Mouse (Mus musculus): Measurements from ENCODE around the gene Scyl2. TPM values are rescaled to one million over a fixed set of nuclear protein-coding genes. Genes with fewer than 3 reads are reported as not detected.
"Not testable (repeated sequence)": the region's sequence is repeated elsewhere in the genome, so short reads cannot be mapped to it uniquely, and the experiment has no call there.

Scyl2 gene
- polyA plus RNA-seq, 1 experiment from 2014 or later: 20.4 TPM

- DNase-seq (ENCODE audit: low spot score) (peak; percentile 43), ATAC-seq (ENCODE audit: insufficient number of reproducible peaks, low FRiP score, low TSS enrichment, low read depth) (peak; percentile 81; the same call in 1 of the 2 replicates)
- Histone ChIP-seq H3K4me1 (ENCODE audit: control insufficient read depth, insufficient read depth, low read length) (no peaks in the 10 kb centered on the region), H3K9me3 (ENCODE audit: control insufficient read depth, low read length) (no peaks in the 10 kb centered on the region), H3K9ac (ENCODE audit: low read length) (no peak overlapping the region), H3K27me3 (ENCODE audit: control insufficient read depth, insufficient read depth, low read length) (no peaks in the 10 kb centered on the region), H3K4me2 (ENCODE audit: low read depth, severe bottlenecking) (no peak overlapping the region), H3K27ac (replicated peaks; ENCODE audit: low read depth, low read length) (no peak overlapping the region), H3K4me3 (ENCODE audit: low read depth, low read length) (no peak overlapping the region), H3K36me3 (ENCODE audit: control insufficient read depth, insufficient read depth, low read length) (peaks cover 6% of the 10 kb centered on the region)
- 31% methylated on average over 10 of the region's 10 CpGs for WGBS
Observed at GRCm38 (mm10) chr10:89708720-89709119, 22.6 kb upstream of the Scyl2 start.

GRCm38 (mm10) chr10:89707397-89707796 is 21.3 kb upstream of the Scyl2 start:
- Histone ChIP-seq H3K27me3 (ENCODE audit: control insufficient read depth, insufficient read depth, low read length) (no peaks in the 10 kb centered on the region), H3K4me2 (ENCODE audit: low read depth, severe bottlenecking) (no peak overlapping the region), H3K36me3 (ENCODE audit: control insufficient read depth, insufficient read depth, low read length) (peaks cover 6% of the 10 kb centered on the region), H3K9me3 (ENCODE audit: control insufficient read depth, low read length) (no peaks in the 10 kb centered on the region), H3K4me3 (ENCODE audit: low read depth, low read length) (no peak overlapping the region), H3K27ac (replicated peaks; ENCODE audit: low read depth, low read length) (no peak overlapping the region), H3K9ac (ENCODE audit: low read length) (no peak overlapping the region), H3K4me1 (ENCODE audit: control insufficient read depth, insufficient read depth, low read length) (no peaks in the 10 kb centered on the region)
- WGBS: 84% methylated on average over 3 of the region's 3 CpGs
- no peak for ATAC-seq (ENCODE audit: insufficient number of reproducible peaks, low FRiP score, low TSS enrichment, low read depth)
- no peak for DNase-seq (ENCODE audit: low spot score)

- DNase-seq (ENCODE audit: low spot score): no peak
- H3K36me3 ChIP-seq (ENCODE audit: control insufficient read depth, insufficient read depth, low read length): no peaks in the 10 kb centered on the region
- H3K4me2 ChIP-seq (ENCODE audit: low read depth, severe bottlenecking): no peak overlapping the region
- 58% methylated on average over 5 of the region's 5 CpGs for WGBS
- no peak overlapping the region for H3K27ac ChIP-seq (replicated peaks; ENCODE audit: low read depth, low read length)
- ATAC-seq (ENCODE audit: insufficient number of reproducible peaks, low FRiP score, low TSS enrichment, low read depth): no peak
- no peak overlapping the region for H3K9ac ChIP-seq (ENCODE audit: low read length)
- no peaks in the 10 kb centered on the region for H3K27me3 ChIP-seq (ENCODE audit: control insufficient read depth, insufficient read depth, low read length)
- H3K4me1 ChIP-seq (ENCODE audit: control insufficient read depth, insufficient read depth, low read length): no peaks in the 10 kb centered on the region
- H3K9me3 ChIP-seq (ENCODE audit: control insufficient read depth, low read length): no peaks in the 10 kb centered on the region
- no peak overlapping the region for H3K4me3 ChIP-seq (ENCODE audit: low read depth, low read length)
Observed at GRCm38 (mm10) chr10:89703042-89703441, 17.0 kb upstream of the Scyl2 start.

- H3K4me3 ChIP-seq (ENCODE audit: low read depth, low read length): no peak overlapping the region
- H3K4me1 ChIP-seq (ENCODE audit: control insufficient read depth, insufficient read depth, low read length): no peaks in the 10 kb centered on the region
- no peak overlapping the region for H3K27ac ChIP-seq (replicated peaks; ENCODE audit: low read depth, low read length)
- H3K4me2 ChIP-seq (ENCODE audit: low read depth, severe bottlenecking): no peak overlapping the region
- no peaks in the 10 kb centered on the region for H3K36me3 ChIP-seq (ENCODE audit: control insufficient read depth, insufficient read depth, low read length)
- no peaks in the 10 kb centered on the region for H3K9me3 ChIP-seq (ENCODE audit: control insufficient read depth, low read length)
- 91% methylated on average over 3 of the region's 3 CpGs for WGBS
- no peak for DNase-seq (ENCODE audit: low spot score)
- H3K27me3 ChIP-seq (ENCODE audit: control insufficient read depth, insufficient read depth, low read length): no peaks in the 10 kb centered on the region
- no peak overlapping the region for H3K9ac ChIP-seq (ENCODE audit: low read length)
- ATAC-seq (ENCODE audit: insufficient number of reproducible peaks, low FRiP score, low TSS enrichment, low read depth): no peak
Observed at GRCm38 (mm10) chr10:89697956-89698355, 11.9 kb upstream of the Scyl2 start.

GRCm38 (mm10) chr10:89696270-89696669 is 10.2 kb upstream of the Scyl2 start:
- 79% methylated on average over 2 of the region's 2 CpGs for WGBS
- not testable (repeated sequence) for H3K4me2 ChIP-seq (ENCODE audit: low read depth, severe bottlenecking); H3K4me1 ChIP-seq (ENCODE audit: control insufficient read depth, insufficient read depth, low read length); H3K27ac ChIP-seq (replicated peaks; ENCODE audit: low read depth, low read length); DNase-seq (ENCODE audit: low spot score); H3K4me3 ChIP-seq (ENCODE audit: low read depth, low read length); H3K27me3 ChIP-seq (ENCODE audit: control insufficient read depth, insufficient read depth, low read length); H3K36me3 ChIP-seq (ENCODE audit: control insufficient read depth, insufficient read depth, low read length); H3K9me3 ChIP-seq (ENCODE audit: control insufficient read depth, low read length); ATAC-seq (ENCODE audit: insufficient number of reproducible peaks, low FRiP score, low TSS enrichment, low read depth); H3K9ac ChIP-seq (ENCODE audit: low read length)

GRCm38 (mm10) chr10:89695194-89695911 is 9.3 kb upstream of the Scyl2 start:
- 80% methylated on average over 20 of the region's 20 CpGs for WGBS
- Histone ChIP-seq H3K27me3 (ENCODE audit: control insufficient read depth, insufficient read depth, low read length) (no peaks in the 10 kb centered on the region), H3K4me1 (ENCODE audit: control insufficient read depth, insufficient read depth, low read length) (no peaks in the 10 kb centered on the region), H3K36me3 (ENCODE audit: control insufficient read depth, insufficient read depth, low read length) (no peaks in the 10 kb centered on the region), H3K9me3 (ENCODE audit: control insufficient read depth, low read length) (no peaks in the 10 kb centered on the region), H3K4me2 (ENCODE audit: low read depth, severe bottlenecking) (no peak overlapping the region), H3K4me3 (ENCODE audit: low read depth, low read length) (no peak overlapping the region), H3K9ac (ENCODE audit: low read length) (no peak overlapping the region), H3K27ac (replicated peaks; ENCODE audit: low read depth, low read length) (no peak overlapping the region)
- ATAC-seq (ENCODE audit: insufficient number of reproducible peaks, low FRiP score, low TSS enrichment, low read depth): no peak
- DNase-seq (ENCODE audit: low spot score): no peak

GRCm38 (mm10) chr10:89690021-89690420 is 3.9 kb upstream of the Scyl2 start:
- no peaks in the 10 kb centered on the region for H3K27me3 ChIP-seq (ENCODE audit: control insufficient read depth, insufficient read depth, low read length)
- H3K4me2 ChIP-seq (ENCODE audit: low read depth, severe bottlenecking): no peak overlapping the region
- peaks cover 3% of the 10 kb centered on the region; the same call in 1 of the 2 replicates for H3K4me1 ChIP-seq (ENCODE audit: control insufficient read depth, insufficient read depth, low read length)
- no peak overlapping the region for H3K27ac ChIP-seq (replicated peaks; ENCODE audit: low read depth, low read length)
- ATAC-seq (ENCODE audit: insufficient number of reproducible peaks, low FRiP score, low TSS enrichment, low read depth) (no peak), DNase-seq (ENCODE audit: low spot score) (no peak)
- H3K9ac ChIP-seq (ENCODE audit: low read length): no peak overlapping the region
- no peak overlapping the region for H3K4me3 ChIP-seq (ENCODE audit: low read depth, low read length)
- H3K9me3 ChIP-seq (ENCODE audit: control insufficient read depth, low read length): no peaks in the 10 kb centered on the region
- no peaks in the 10 kb centered on the region for H3K36me3 ChIP-seq (ENCODE audit: control insufficient read depth, insufficient read depth, low read length)
- WGBS: 62% methylated on average over 8 of the region's 8 CpGs

- Histone ChIP-seq H3K4me2 (ENCODE audit: low read depth, severe bottlenecking) (no peak overlapping the region), H3K4me3 (ENCODE audit: low read depth, low read length) (no peak overlapping the region), H3K27ac (replicated peaks; ENCODE audit: low read depth, low read length) (no peak overlapping the region), H3K27me3 (ENCODE audit: control insufficient read depth, insufficient read depth, low read length) (no peaks in the 10 kb centered on the region), H3K4me1 (ENCODE audit: control insufficient read depth, insufficient read depth, low read length) (peaks cover 5% of the 10 kb centered on the region; the same call in 1 of the 2 replicates), H3K36me3 (ENCODE audit: control insufficient read depth, insufficient read depth, low read length) (no peaks in the 10 kb centered on the region), H3K9ac (ENCODE audit: low read length) (no peak overlapping the region), H3K9me3 (ENCODE audit: control insufficient read depth, low read length) (no peaks in the 10 kb centered on the region)
- DNase-seq (ENCODE audit: low spot score): no peak
- no peak for ATAC-seq (ENCODE audit: insufficient number of reproducible peaks, low FRiP score, low TSS enrichment, low read depth)
- WGBS: 79% methylated on average over 2 of the region's 2 CpGs
Observed at GRCm38 (mm10) chr10:89687455-89687854, 1.4 kb upstream of the Scyl2 start.

All from limb, embryonic 11.5 days (tissue).